Mouse (Mus musculus) left cerebral cortex, adult 8-10 months (tissue): ENCODE data around the gene Nupl2. TPM values are rescaled to one million over a fixed set of nuclear protein-coding genes. Genes with fewer than 3 reads are reported as not detected.

Source experiments
- DNase-seq, 2 experiments: peaks; one replicate each; pipeline ENCODE4 v3.0.0; 2022; ENCODE audit warnings: low spot score in 2 of 2
- total RNA-seq, 4 experiments: library from RNA; stranded (reverse); gene quantifications; 2 replicates each; pipeline ENCODE4 v1.2.4; 2022

The Nupl2 gene
- 10 to 100 TPM; 11.0 to 12.9 (median 12.4) TPM for total RNA-seq

DNA sequence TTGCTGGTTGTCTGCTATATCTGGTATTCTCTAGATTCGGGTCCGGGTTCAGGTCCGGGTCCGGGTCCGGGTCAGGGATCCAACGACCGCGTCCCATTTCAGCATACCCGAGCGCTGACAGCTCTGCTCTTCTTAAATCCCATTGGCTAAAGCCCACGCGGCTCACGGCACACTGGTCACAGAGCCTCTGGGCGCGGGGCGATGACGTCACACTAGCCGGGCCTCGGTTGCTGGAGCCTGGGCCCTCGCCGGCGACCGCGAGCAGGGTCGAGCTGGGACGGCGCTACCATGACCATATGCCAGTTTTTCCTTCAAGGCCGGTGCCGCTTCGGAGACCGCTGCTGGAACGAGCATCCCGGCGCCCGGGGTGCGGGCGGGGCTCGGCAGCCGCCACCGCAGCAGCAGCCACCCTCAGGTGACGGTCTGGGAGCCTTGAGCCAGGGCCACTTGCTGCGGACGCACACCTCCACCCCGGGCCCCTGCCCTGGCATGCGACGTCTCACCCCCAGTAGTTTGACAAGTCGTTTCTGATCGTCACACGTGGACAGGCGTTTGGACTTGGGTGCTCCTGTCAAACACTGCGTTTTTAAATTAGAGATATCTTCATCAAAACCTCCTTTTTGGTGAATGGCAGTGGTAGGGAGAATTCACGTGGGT, at the start of gene Nupl2:
TSS of gene Nupl2 (plus strand) at position 175 of the 657 bp plus-strand sequence.
- peak; percentile 90 to 94 for DNase-seq

DNA sequence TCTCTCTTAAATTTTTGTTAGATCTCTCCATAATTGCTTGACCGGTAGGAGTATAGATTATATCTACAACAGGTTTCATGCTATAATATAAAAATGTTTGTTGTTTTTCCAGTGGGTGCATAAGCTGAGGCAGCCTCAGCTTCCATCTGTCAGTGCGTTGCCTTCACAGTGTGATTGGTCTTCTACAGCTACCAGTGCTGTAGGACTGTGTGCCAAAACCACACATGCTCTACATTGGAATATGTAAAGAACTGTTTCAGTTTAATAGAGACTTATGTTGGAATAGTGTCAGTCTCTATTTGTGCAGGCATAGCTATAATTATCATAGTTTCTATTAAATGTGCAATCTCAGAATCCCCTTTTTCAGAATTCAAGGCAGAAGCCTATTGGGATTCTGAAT, 42.5 kb upstream of the Nupl2 start:
- DNase-seq: no peak

DNA sequence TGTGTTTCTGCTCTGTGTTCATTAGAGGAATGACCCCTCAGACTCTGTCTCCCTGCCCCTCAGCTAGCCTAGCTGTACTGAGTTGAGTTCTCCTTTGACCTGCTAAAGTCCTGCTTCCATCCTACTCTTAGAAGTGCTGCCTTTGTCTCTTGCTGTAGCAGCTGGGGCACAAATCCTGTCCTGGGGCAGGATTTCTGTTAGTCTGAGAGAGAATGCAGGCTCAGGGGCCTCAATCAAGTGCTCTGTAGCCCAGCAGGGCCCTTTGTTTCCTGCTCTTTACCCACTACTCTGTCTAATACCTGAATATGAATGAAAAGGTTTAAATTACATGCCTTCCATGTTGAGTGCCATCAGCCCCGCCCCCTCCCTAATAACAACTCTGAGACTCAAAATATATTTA, 40.6 kb upstream of the Nupl2 start:
- no peak for DNase-seq

DNA sequence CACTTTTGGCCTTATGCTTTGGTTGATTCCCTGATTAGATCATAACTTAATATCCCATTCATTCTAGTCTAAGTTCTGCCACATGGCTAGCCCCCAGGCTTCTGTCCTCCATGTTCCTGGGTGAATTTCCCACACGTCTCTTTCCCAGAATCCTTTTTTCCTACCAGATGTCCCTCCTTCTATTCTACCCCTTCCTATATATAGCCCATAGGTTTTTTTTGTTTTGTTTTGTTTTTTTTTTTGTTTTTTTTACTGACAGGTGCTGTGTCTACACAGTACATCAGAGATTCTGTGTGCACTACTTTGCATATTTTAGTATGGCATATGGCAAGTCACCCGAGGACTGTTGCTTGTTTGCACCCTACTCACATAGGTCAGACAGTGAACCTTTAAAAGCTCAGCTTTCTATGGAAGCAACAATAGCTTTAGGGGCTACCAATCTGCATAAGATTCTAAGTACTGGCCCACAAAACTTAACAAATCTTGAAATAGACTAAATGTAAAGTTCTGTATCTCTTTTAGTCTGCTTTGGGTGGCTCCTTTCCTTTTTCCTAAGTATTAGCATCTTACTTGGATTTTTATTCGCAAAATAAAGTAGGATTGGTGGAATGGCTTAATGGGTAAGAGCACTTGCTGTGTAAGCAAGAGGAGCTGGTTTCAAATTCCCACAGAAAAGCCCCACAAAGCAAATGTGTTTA, 40.0 kb upstream of the Nupl2 start:
- no peak for DNase-seq

DNA sequence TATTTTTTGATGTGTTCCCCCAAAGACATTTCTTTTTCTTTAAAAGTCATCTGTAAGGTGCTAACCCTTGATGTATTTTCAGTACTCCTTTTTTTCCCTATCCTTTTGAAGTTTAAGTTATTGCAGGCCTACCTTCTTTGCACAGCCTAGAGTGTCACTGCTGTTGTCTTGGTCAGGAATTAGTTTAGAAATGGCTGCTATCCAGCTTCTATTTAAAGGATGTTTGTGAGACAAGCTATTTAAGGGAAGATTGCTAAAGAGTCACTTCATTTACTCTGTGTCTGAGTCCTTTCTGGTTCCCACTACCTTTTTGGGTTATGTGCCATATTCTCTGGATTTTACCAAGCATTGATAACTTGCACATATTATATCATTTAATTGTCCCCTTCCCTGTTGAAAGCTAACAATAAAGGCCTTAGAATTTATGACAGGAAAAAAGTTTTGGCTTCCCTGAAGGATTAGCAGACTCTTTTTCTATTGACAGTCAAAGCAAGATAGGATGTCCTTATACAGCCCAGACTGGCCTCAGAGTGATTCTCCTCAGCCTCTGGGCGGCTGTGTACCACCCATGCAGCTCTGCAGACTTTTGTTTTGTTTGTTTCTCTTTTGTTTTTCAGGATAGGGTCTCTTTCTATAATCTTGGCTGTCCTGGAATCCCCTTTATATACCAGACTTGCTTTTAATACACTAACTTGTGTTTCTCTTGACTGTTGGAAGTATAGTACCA, 38.7 kb upstream of the Nupl2 start:
- DNase-seq: no peak

DNA sequence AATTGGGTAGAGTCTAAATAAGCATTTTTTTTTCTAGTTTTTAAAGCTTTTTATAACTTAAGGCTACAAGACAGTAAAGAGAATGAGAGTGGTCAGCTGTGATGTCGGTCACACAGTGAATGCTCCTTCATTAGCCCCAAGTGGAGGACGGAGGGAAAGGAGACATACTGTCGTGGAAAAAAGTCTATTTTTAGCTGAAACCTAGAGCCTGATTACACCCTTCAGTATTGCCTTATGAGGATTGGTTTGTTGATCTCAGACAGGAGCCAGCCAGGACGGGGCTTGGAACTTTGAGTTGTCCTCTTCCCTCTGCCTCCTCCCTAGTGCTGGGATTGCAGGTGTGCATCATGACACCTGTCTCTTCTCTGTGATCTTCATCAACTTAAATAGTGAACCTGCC, 37.8 kb upstream of the Nupl2 start:
- no peak for DNase-seq

DNA sequence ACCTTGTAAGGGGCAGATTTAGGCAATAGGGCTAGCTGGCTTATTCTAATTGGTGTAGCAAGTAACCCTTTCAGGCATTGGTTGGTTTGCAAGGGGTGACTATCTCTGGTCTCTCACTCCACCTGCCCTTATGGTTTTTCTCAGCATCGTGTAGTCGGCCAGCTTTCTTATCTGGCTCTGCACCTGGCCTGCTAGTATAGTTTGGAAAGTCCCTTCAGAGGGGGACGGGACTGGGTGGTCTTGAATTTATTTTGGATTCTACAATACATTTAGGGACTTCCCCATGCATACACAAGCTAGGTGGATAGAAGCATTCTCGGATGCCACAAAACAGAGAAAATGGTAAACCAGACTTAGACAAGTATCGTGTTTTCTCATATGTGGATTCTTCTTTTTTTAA, 17.8 kb upstream of the Nupl2 start:
- DNase-seq: no peak

DNA sequence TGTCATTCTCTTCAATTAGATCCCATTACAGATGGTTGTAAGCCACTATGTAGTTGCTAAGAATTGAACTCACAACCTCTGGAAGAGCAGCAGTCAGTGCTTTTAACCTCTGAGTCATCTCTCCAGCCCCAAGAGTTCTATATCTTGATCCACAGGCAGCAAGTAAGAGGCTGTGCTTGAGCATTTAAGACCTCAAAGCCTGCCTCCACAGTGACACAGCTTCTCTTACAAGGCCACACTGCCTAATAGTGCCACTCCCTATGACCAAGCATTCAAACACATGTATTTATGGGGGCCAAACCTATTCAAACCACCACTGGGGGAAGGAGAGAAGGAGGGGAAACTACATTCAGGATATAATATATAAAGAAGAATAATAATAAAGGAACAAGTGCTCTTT, 12.6 kb upstream of the Nupl2 start:
- no peak for DNase-seq

DNA sequence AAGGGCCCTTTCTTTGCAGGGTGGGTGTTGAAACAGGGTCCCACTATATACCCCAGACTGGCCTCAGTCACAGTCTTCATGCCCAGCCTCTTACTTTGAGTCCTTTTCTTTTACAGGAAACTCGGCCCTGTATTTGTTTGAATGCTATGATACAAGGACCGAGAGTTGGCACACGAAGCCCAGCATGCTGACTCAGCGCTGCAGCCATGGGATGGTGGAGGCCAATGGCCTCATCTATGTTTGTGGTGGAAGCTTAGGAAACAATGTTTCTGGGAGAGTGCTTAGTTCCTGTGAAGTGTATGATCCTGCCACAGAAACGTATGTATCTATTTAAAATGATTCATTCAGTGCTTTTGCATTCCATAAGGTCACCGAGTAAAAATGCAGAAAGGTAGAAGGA, 8.0 kb upstream of the Nupl2 start:
- no peak for DNase-seq

DNA sequence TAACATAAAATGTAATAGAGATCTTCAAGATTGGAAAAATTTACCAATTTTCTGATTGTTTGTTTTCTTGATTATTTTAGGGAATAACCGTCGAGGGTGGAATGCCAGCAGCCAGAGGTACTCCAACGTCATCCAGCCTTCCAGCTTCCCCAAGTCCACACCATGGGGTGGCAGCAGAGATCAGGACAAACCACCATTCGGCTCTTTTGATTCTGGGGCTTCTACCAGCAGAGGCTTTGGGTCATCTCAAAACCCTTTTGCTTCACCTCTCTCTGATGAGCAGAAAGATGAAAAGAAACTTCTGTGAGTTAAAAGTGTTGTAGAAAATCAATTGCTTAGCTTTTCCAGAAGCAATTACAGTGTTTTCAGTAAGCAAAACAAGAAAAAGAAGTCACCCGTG, 2.5 kb downstream of the Nupl2 start:
- no peak for DNase-seq

DNA sequence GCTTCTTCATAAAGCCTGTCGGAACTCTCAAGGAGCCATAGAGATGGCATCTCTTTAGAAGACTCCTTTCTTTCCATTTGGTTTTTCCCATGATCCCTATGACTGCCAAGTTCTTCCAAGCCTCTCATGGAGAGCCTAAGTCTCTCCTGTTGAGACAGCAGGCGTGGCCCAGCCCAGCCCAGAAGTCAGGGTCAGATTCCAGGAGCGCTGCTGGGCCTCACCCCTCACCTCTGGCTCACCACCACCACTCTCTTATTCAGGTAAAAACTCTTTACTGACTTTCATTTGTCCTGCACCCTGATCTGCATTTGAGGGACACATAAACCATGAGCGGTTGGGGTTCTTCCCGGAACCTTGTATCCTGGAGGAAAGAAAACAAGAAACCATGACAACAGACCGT, 5.1 kb downstream of the Nupl2 start:
- DNase-seq: no peak

DNA sequence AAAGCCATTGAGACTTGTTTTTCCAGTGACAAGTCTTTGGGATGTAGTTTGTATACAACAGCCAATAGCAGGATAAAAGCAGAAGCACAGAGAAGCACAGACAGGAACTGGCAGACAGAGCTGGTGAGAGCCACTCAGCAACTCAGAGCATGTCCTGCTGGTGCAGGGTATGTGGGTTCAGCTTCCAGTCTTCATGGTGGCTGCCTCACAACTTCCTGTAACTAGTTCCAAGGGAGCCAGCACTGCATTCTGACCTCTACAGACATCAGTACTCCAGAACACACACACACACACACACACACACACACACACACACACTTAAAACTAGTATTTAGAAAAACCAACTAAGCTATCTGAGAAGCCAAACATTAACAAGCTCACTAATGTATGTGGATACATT, 7.3 kb downstream of the Nupl2 start:
- no peak for DNase-seq

DNA sequence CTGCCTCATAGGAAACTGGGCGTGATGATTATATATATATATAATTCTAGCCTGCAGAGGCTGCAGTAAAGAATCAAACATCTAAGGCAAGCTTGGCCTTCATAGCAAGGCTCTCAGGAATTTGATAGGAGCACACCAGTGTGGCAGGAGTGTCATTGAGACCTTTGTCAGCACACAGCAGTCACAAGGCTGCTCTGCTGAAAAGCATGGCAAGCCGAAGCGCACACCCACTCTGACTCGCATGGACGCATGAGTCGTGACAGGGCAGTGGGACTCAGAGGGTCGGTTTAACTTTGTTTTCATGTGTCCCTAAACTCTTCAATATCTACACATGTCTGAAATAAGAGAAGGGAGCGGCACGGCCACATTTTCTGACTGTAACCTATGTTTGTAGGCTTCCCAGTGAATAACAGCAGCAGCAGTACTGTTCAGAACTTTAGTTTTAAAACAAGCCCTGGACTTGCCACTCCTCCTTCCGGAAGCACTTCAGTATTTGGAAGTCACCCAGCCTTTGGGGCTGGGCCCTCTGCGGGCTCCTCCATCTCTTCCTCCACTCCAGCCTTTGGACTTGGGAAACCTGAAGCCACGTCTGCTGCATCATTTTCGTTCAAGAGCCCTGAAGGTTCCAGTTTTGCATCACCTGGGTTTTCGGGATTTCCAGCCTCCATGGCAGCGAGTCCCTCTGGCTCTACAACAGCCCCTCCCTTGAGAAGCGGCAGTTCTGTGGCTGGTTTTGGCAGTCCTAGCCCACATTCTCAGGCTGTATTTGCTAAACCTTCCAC, 16.9 kb downstream of the Nupl2 start:
- DNase-seq: no peak

DNA sequence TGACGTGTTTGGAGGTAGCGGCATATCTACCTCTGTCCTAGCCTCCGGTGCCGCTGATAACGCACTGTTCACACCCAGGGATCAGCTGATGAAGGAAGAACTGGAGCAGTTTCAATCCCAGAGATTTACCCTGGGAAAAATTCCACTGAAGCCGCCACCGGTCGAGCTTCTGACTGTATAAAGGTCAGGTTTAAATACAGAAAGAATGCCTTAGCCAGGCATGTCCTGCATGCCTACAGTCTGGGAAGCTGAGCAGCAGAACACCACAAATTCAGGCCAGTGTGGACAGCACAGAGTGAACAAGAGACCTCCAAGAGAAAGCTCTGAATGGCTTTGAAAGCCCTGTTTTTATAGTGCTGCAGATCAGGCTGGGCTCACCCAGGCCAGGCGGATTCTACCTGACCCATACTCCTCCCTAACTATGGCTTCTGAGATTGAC, 17.6 kb downstream of the Nupl2 start:
- no peak for DNase-seq

DNA sequence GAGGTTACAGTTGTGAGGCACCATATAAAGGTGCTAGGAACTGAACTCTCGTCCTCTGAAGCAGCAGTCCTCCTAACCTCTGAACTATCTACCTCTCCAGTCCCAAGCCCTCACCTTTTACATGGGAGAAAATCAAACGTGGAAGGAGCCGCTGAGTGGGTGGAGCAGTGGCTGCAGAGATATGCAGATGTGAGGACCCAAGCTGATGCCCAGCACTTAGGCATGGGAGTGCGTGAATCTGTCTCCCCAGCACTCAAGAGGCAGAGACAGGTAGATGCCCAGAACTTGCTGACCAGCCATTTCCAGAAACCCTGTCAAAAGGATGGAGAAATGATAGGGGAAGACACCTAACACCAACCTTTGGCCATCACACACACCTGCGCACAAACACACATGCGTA, 18.3 kb downstream of the Nupl2 start:
- no peak for DNase-seq

DNA sequence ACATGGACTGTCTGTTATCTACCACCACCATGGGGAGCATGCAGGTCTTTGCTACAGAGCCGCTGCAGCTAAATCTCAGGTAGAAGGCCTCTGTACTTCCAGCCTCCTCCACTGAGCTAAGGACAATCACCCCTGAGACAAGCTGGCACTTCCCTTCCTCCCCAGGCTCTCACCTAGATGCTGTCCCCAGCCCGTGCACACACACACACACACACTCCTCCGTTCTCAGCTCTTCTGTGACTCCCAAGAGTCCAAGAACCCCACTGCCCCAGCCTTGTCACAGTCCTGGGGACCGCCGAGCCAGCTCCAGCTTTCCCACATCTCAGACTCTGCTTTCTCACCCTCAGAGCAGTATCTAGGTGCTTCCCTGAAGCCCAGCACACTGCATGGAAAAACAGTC, 19.2 kb downstream of the Nupl2 start:
- no peak for DNase-seq

DNA sequence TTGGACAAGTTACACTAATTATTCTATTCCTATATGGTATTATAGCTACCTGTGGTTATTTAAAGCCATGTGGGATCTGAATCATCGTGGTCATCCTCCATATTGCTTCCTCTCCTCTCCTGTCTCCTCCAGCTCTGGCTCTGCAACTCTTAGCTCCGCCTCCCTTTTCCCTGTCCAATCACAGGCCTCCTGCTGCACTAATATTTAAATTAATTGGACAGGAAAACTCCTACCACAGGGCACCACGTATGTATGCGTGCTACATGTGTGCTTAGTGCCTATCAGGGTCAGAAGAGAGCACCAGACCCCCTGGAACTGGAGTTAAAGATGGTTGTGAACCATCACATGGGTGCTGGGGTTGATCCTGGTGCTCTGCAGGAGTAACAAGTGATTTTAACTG, 23.7 kb downstream of the Nupl2 start:
- no peak for DNase-seq

DNA sequence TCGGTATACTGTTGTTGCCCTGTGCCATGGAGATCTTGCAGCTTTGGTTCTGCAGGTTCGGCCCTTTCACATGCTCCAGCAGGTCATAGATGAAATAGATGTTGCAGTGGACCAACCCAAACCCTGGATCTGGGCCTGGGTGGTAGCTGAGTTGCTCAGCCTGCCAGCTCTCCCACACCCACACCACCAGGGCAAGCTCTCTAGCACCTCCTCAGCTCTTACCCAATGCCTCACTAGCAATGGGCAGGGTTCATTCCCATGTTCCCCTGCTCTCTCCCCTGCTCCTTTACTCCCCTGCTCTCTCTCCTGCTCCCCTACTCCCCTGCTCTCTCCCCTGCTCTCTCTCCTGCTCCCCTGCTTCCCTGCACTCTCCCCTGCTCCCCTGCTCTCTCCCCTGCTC, 27.1 kb downstream of the Nupl2 start:
- DNase-seq: no peak

DNA sequence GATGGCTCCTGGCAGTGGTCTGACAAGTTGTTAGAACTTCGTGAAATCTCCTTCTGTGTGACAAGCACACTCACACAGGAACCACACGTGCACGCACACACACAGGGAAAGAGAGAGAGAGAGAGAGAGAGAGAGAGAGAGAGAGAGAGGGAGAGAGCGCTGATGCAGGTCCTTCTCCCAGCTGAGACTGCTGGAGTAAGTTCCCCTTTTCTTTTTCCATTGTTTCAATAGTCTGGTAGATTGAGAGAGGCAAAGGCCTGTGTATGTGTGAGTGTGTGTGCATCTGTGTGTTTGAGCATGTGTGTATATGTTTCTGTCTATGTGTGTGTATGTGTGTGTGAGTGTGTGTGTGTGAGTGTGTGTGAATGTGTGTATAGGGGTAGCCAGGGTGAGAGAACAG, 36.2 kb downstream of the Nupl2 start:
- no peak for DNase-seq

DNA sequence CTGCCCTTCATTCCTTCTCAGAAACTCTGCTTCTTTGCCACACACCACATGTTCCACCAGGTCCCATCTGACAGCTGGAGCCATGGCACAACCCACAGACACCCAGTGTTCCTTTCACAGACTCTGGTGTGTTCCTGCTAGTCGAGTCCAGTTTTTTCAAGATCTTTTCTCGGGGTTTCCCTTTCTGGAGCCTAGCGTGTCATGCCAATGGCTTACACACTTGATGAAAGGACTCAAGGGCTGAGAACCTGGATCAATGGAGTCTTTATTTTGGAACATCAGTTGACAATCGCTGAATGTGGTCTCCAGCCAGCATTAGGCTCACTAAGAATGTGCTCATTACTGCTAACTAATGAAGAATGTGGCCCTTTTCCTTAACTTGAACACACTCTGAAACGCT, 37.7 kb downstream of the Nupl2 start:
- DNase-seq: peak in 1 of 2 experiments; percentile 43

DNA sequence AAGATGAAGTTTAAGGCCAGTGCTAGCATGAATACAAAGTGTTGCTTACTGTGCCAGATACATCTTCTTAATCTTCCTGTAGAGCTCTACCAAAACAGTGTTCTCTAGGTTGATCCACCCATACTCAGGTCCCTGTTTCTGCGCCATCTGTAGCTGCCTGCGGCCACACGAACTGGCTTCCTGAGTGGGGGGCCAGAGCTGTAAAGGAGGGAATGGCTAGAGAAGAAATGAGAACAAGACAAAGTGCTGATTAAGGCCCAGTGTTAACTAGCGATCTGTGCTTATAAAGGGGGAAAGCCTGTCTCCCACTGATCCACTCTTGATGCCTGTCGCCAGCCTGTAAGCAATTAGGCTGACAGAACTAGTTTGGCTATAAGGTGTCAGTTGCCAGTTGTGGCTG, 38.5 kb downstream of the Nupl2 start:
- no peak for DNase-seq

DNA sequence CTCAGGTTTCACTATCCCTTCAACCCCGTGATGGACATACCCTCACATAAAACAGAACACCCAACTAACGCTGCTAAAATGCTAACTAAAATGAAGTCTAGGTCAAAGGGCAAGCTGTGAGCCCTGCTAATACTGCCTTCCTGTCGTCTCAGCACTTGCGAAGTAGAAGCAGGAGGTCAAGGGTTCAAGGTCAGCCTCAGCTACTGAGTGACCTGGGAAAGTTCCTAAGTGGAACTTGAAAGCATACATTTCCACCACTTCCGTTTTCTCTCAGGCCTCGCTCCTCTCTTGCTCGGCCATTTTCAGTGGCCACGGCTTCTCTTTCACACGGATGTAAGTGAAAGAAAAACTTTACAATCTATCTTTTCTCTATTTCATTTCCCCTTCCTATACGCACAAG, 43.2 kb downstream of the Nupl2 start:
- DNase-seq: no peak
